Mouse (Mus musculus) lung, postnatal 25 days (tissue): ENCODE measurements around the gene Tspan4.

Experiments used
- DNase-seq: peaks from one replicate; pipeline ENCODE4 v3.0.0; 2022; ENCODE audit warnings: low spot score

The Tspan4 gene

GRCm38 (mm10) chr7:141508160-141508559 is 33.1 kb downstream of the Tspan4 start:
- no peak for DNase-seq

GRCm38 (mm10) chr7:141510196-141510595 is 35.2 kb downstream of the Tspan4 start:
- no peak for DNase-seq

DNA sequence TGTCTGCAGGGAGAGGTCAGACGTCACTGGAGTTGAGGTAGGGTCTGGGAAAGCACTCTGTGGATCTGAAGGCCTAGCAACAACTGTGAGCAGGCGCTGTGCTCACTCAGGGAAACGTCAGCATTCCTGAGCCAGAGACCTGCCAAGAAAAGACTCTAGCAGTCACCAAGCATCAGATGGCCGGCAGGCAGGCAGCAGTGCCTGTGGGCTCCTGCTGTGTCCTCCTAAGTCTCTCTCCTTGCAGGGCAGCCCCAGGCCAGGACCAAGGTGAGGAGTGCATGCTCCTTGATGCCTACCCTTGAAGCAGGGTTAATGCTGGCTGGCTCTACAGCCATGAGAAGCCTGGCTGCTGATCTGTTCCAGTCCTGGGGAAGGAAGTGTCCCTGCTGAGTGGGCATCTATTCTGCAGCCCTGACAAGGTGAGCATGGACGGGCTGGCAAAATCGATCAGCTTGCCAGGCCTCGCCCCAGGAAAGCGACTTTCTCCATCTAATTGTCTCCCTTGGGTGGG is 35.7 kb downstream of the Tspan4 start:
- no peak for DNase-seq

DNA sequence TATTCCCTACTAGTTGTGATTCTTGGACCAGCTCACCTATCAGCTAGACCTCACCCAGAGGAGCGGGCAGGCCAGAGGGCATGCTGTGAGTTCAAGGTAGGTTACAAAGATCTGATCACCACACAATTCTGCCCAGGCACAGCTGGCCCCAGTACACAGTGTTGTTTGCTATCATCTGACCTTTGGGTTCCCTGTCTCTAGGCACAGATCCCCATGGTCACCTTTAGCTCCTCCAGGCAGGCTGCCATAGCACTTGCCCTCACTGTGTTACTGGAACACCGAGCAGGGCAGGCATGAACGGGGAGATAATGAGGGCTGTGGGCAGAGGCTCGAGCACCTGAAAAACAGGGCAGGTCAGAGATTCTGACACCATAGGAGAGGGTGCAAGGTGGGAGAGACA is 42.6 kb downstream of the Tspan4 start:
- no peak for DNase-seq

DNA sequence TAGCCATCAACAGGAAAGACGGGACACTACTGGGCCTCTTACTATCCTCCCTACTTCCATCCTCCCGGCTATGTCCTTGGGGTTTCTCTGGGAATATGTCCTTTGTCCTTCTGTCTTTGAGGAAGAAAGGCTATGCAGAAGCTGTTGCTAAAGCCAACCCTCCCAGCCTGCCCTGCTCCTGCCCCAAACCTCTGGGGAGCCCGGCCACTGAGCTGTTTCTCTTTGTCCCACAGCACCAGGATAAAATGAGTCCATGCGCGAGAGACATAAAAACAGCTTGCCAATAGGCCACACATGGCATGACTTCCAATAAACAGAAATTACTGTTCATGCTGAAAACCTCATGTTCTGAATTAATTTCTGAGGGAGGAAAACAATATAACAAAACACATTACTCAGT is 43.3 kb downstream of the Tspan4 start:
- DNase-seq, result no peak

DNA sequence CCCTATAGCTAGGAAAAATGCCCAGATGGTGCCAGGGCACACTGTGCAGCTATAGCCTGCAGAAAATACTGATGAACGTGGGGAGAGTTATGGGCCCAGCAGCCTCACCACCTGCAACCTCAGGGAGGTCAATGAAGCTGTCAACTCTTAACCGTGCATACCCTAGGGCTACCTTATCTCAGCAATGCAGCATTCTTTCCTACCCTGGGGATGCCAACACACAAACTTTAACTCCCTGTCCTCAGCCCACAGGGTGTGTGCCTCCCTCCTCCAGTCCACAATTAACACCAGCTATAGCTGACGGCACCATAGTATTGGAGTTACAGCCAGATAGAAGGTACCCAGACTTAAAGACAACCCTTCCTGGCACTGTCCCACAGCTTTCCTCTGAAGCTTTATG is 43.9 kb downstream of the Tspan4 start:
- DNase-seq, result no peak

- DNase-seq, result no peak
Observed at GRCm38 (mm10) chr7:141519795-141520194, 44.8 kb downstream of the Tspan4 start.

- DNase-seq, result no peak
Observed at GRCm38 (mm10) chr7:141523007-141523406, 48.0 kb downstream of the Tspan4 start.

- no peak for DNase-seq
Observed at GRCm38 (mm10) chr7:141524271-141524670, 49.2 kb downstream of the Tspan4 start.

- peak; percentile 83 for DNase-seq
Observed at GRCm38 (mm10) chr7:141524760-141525579, 49.9 kb downstream of the Tspan4 start.

DNA sequence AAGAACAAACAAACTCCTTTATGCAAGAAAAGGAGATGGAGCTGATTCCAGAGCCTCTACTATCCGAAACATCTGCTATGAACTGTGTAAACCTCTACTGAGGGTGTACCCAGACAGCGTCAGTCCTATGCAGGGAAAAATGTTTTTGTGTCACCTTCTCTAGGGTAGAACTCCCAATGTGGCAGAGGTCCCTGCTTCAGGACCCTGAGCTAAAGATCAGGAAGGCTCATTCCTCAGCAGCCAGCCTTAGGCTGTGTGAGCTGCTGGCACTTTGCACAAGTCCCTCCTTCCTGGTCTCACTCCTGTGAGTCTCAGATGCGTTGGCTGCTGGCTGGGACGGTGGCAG is 50.5 kb downstream of the Tspan4 start:
- DNase-seq, result no peak

DNA sequence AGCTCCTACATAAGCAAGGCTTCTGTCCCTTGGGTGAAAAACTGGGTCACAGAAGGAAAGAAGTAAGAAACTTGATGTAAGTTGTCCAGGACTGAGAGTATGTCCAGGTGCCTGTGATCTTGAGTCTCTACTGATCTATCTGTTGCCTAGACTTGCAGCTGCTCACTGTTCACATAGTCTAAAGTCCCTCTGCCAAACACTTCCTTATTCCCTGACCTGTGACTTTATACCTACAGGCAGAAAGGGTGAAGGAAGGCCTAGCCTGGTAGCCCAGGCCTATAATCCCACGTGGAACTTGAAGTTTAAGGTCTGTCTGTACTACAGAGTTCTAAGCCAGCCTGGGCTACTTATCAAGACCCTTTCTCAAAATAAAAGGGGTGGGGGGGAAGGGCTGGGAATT is 60.5 kb downstream of the Tspan4 start:
- no peak for DNase-seq

DNA sequence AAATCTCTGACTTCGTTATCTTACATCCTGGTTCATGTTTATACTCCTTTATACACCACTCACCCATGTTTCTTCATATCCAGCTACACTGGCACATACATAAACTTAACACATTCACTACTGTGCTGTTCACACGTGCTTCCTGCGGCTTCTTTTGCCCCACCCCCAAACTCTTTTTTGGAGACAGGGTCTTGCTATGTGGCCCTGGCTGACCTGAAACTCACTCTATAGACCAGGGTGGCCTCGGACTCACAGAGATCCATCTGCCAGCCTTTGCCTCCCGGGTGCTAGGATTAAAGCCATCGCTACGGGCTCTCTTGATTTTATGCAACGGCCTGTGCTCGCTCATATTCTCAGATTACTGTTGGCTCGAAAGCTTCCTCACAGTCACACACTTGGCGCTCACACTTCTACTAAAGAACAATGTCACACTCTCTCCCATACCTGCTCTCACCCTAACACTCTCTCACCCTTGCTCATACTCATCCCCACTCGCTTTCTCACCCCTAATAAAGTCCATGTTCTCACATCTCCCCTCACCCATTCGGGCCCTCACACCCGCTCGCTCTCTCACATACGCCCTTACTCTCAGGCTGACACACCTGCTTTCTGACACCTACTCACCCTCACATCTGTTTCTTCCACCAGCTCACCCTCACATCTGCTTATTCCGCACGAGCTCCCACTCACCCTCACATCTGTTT is 64.0 kb downstream of the Tspan4 start:
- DNase-seq, result no peak

- peak; percentile 99 for DNase-seq
Observed at GRCm38 (mm10) chr7:141539556-141540311, 64.7 kb downstream of the Tspan4 start, which contains the start of gene Chid1. TSS of gene Chid1 (minus strand) at chr7:141539857.

DNA sequence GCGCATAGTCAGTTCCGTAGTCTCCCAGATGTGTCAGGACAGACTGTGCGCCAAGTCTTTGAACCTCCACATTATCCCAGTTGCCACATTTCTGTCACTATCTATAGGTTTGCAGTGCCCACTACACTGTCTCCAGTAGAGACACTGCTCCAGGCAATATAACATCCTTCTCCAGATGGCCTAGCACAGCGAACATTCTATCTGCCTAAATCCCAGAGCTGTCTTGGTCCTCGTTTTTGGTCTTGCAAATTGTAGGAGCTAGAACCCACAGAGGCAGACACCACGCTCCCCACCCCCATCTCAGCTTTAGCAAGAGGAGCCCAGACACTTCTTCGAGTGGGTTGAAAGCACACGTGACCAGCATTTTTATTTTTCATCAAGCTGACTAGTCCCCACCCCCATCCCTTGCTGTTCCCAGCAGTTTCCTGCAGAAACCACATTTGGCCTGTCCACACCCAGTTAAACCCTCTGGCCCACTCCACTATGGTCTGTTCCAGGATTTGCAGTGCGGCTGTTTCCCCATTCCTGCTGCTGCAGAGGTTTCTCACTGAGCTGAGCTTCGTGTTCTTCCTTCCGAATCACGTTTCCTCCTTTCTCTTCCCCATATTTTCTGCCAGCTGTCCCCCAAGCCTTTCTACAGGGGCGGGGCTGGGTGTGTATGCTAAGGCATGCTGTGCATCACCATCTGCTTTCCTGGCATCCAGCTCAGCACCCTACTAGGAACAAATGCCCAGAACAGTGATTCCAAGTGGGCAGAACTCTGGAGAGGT is 65.5 kb downstream of the Tspan4 start:
- DNase-seq, result peak; percentile 74

DNA sequence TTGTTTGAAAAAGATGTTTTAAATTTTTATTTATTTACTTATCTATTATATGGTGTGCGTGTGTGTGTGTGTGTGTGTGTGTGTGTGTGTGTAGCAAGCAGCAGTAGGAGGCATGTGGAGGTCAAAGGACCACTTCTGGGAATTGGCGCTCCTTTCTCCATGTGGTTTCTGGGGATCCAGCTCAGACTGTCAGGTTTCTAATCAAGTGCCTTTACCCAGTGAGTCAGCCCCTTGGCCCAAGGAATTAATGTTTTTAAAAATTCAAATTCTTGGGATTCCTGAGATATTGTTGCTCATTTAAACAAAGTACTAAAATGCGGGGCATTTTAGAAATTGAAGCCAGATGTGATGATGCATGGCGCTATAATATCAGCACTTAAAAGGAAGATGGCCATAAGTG is 66.6 kb downstream of the Tspan4 start:
- no peak for DNase-seq

- DNase-seq, result no peak
Observed at GRCm38 (mm10) chr7:141542588-141542987, 67.5 kb downstream of the Tspan4 start.
